Mouse (Mus musculus) induced T-regulatory cell, adult 2 months (primary cell): ENCODE measurements at regions not wholly inside any gene's neighbourhood (a gene's known extent, or its start where the extent isn't known, plus 50 kb on each side); places are given as distances from the start of the nearest gene placed in this dataset.

Experiments
- DNase-seq: peaks from one replicate; pipeline ENCODE4 v3.0.0-alpha.2; 2012; ENCODE audit warnings: low read depth

DNA sequence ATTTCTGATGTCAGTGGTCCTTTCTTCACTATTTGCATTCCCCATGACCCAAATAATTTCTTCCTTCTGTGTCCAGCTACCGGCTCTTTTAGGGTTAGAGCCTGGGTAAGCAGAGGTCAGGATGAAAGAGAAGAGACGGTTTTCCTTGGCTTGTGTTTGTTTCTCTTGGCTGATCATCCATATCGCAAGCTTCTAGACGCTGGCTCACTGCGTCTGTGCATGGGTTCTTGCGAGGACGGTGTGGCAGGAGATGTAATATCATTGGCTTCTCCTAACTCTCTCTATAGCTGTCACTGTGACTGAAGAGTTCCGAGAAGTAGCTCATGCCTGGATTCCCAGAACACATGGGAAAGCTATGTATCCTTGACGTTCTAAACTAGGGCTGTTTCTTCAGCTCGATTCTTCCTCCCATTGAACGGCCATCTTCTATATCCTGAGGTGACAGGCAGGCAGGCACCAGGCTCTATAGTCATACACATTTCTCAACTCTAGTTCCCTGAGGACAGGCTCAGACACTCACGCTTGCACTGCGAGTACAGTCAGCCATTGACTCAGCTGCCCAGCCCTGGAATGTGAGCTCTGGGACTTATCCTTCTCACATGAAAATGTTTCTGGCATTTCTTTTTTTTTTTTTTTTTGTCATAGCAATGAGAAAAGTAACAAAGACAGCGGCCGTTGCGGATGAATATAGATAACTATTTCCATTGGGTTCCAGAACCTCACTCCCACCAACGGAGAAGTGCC lies 85.0 kb downstream of the Bach1 start:
- DNase-seq, result no peak

- DNase-seq, result no peak
Measured at GRCm38 (mm10) chr16:87784405-87784994, 85.8 kb downstream of the Bach1 start.

DNA sequence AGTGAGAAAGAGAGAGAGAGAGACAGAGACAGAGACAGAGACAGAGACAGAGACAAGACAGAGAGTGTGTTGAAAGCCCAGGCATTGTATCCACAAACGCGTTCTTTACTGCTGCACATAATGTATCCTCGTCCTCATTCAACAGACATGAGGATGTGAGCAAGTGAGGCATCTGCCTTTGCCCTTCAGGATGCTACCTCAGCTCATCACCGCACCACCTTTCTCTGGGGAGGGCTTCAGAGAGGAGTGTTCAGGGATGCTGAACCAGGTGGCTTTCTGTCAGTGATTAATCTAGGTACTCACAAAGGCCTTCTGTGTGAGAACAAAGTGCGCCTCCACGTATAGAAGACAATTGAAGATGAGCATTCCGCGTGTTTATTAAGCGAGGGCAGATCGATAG lies 90.8 kb downstream of the Bach1 start:
- no peak for DNase-seq

GRCm38 (mm10) chr16:87789957-87790356 lies 91.2 kb downstream of the Bach1 start:
- no peak for DNase-seq

DNA sequence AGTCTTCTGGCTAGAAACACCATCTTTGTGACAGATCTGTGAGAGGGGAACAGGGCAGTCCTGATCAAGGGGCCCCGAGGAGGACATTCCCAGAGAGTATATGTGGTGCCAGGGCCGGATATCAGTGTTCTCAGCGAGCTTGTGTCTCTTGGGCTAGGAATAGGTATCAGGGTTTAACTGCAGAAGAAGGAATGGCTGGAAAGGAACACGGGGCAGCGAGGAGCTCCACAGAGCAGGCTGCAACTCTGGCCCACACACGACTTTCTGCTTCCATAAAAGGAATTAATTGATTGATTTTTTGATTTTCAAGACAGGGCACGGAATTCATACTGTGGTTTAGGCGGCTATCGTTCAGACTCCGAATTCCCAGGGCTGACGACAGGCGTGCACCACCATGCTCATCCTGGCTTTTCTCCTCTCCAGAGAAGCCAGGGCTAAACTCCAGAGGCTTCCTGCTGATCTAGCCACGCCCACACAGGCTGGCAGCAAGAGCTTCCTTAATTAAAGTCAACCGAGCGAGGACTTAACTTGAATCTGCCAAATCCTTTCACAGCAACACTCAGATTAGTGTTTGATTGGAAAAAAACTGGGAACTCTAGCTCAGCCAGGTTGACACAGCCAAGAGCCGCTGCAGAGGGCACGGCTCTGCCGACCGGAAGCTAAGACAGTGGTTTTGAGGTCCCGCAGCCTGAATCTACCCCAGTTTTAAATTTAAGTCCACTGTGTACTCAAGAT lies 97.9 kb downstream of the Bach1 start:
- DNase-seq, result peak; percentile 3

- no peak for DNase-seq
Measured at GRCm38 (mm10) chr16:87802317-87802716, 103.6 kb downstream of the Bach1 start.

DNA sequence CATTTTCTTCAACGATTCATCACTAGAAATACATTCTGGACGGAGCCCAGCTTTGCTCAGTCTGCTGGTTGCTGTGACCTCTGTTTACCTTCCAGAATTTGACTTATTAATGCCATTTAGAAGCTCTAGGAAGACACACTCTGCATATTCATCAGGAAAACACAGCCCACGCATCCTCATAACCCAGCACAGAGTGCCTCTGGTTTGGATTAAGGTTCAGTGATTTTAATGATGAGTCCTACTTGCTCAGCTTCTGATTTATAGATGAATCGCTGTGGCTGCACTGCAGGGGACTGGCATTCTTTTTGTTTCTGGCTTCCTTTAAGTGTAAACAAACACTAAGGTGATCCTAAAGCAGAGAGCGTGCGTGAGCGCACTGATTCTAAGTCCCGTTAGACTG lies 118.8 kb downstream of the Bach1 start:
- DNase-seq, result no peak

GRCm38 (mm10) chr16:87834296-87834695 lies 135.6 kb downstream of the Bach1 start:
- no peak for DNase-seq

GRCm38 (mm10) chr16:87840949-87841546 lies 142.3 kb downstream of the Bach1 start:
- peak; percentile 42 for DNase-seq
